Mouse (Mus musculus) megakaryocyte-erythroid progenitor cell, adult 5-6 weeks (primary cell): ENCODE measurements at regions not wholly inside any gene's neighbourhood (a gene's known extent, or its start where the extent isn't known, plus 50 kb on each side); places are given as distances from the start of the nearest gene placed in this dataset.

ENCODE experiments used
- ATAC-seq: replicated peaks from 2 replicates; pipeline ENCODE4 v1.8.0; 2016; ENCODE audit warnings: mild to moderate bottlenecking, inconsistent platforms; ENCODE audit not compliant: severe bottlenecking, poor library complexity, low FRiP score, low TSS enrichment

- ATAC-seq = no peak
These were observed 187.3 kb downstream of the Hlx start for GRCm38 (mm10) chr1:184545111-184545510.

DNA sequence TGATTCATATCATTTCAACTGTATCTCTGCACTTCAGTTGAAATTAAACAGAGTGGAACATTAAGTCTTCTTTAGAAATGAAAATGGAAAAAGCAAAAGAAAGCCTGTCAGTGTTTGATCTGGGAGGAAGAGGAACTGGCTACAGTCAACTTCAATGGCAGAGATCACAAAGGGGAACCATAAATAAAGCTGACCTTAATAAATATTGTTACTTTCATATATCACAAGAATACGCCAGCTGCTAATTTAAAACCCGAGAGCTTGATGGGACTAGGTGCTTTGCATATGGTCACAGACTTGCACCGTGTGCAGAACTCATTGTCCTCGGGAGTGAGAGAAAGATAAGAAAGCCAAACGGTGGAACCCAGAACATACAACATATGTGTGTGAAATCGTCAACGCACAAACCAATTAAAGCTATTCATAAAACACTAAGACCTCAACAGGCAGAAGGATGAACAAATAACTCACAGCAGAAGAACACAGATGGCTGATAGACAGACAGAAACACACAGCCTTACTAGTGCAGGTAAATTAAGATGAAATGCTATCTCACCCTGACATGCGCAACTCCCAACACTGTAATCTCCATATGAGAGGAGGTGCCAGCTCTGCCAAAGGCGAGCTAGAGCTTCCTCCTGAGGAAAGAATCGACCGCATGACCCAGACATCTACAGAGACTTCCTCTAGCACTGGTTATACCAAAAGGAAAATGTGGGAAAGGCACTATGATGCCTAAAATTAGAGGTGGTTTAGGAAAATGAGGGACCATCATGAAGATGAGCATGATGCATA, 189.9 kb downstream of the Hlx start:
- peak; percentile 55; the same call in 1 of the 2 replicates for ATAC-seq

DNA sequence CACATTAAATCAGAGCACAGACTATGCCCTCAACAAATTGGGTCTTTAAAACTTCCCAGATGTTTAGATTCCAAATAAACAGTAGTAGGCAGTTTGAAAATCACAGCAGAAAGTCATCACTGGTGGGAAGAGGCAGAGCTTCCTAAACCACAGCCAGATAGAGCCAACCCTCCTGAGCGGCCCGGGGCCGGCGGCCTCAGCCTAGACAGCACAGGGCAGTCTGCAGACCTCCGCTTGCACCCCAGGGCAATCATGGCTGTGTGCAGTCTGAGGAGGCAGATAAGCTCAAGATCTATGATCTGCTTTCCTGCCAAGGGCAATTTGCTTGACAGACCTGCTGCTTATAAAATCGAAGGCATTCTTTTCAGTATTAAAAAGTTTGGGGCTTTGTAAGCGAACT, 192.6 kb downstream of the Hlx start:
- ATAC-seq = no peak

DNA sequence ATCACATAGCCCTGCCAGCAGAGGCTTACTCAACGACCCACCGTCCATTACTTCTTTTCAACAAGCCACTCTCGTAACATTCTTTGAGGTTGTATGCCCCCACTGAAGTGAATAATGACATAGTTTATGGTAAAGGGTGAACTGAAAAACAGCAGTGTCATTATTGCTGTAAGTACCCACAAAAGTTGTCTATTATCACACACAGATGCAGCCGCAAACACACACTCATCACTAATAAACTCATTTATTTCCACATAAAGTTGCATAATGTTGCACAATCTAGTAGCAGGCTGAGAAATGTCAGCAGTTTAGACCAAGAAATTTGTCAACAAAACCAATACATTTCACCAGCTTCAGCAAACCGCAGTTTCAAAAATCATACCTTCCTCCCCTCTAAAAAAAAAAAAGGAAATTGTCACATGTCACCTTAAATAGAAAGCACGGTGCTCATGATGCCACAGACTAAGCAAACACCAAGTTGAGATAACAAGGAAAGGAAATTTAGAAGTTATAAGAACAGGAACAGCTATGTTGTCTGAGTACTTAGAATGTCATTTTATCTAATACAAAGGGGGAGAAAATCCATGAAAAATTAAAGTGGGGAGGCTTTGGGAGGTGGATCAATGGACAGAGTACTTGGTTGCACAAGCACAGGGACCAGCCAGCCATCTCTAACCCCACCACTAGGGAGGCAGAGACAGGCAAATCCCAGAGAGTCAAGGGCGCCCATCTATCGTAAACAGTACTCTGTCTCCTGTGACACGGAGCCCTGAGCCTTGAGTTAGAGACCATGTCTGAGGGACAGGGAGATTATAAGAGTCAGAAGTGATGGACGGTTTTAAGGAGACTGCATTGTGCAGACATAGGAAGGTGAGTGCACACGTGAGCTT, 195.9 kb downstream of the Hlx start:
- ATAC-seq = peak; percentile 52; the same call in 1 of the 2 replicates

DNA sequence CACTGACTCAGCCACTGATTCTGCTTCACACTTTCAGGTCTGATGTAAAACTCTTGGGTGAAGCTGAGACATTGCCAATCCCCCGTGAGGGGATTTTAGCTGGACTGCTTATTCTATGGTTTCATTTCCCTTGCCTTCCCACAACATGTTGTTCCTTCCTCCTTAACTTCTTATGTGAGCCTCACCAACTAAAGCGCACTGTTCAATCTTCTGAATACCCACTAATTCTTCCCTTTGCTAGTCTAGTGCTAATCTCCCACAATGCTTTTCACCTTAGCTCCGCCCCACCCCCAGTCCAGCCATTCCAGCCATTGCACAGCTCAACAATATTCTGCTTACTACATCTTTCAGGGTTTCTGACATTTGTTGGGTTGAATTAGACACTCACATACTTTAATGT, 196.7 kb downstream of the Hlx start:
- no peak for ATAC-seq

- ATAC-seq = no peak
These were observed 197.9 kb downstream of the Hlx start for GRCm38 (mm10) chr1:184534511-184534910.

DNA sequence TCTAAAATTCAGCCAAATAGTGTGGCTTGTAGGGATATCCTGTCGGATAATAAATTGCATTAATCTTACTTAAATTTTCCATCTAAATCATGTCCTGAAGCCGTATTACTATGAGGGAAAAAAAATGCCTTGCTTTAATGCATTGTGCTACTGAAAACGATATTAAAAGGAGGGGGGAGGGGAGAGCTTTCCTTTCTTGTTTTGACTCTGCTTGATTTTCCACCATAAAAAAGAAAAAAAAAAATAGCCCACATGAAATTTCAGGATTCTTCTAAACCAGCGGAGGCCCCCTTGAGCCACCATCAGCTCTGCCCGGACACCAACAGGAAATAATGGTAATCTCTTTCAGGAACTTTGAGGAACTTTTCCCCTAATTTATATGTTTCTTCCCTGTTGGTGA, 198.5 kb downstream of the Hlx start:
- ATAC-seq = no peak

DNA sequence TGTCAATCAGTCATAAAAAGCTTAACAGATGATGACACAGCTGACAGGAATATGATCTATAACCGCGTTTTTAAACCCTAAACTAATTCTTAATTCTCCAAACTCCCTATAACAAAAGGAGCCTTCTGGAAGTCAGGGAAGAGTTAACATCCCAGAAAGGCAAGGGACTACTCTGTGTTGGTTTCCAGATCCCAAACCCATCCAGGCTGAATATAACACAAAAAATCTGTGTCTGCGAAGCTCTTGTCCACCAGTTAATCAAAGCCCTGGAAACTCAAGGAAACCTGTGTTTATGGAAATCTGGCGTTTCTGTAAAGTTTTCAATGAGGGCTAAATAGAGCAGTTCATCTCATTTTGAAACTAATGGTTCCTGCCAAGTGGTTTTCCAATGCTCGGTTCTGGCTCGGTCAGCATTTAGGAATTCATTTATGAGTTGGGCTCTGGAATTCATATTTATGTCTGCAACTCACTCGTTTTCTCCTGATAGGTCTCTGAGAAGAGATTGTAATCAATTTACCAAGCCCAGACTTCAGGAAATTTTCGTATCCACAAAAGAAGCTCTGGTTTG, 199.8 kb downstream of the Hlx start:
- no peak for ATAC-seq

DNA sequence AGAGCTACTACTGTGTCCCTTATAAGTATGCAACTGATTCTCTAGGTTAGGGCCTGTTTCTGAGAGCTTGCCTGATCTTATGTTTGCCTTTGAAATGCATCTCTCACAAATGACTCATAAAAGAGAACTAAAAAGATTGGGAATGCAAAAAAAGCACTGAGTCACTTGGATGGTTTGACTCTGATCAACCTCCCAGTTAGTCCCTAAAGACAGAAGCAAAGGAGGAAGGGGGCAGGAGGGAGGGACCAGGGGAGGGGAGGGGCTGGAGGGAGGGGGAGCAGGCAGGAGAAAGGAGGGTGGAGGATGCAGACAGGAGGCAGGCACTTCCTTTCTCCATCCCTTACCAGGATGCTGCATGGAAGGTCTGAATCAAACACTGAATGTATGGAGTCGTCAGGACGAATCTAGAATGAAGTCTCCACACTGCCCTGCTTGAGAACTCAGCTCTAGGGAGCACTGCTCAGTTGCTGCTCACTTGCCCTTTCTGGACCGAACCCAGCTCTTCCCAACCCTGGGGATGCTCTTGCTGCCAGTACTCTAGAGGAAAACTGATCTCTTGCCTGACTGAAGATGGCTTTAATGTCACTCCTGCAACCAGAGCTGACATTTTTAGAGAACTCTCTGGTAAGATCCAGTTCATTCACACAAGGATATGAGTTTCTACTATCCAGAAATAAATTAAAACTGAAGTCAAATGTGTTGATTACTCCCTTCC, 201.7 kb downstream of the Hlx start:
- no peak for ATAC-seq

DNA sequence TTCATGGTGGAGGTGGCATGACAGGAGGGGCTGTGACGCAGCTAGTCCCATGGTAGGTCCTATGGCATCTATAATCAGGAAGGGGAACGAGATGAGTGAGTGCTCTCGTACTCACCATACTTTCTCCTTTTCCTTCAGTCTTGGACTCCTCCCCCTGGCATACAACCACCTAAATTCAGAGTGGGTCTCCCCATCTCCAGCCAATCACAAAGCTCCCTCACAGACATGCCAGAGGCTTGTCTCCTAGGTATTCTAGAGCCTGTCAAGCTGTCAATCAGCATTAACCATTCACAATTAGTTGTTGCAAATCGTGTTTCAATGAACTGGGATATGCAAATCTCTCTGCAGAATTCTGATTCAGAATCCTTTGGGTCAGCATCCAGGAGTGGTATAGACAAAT, 206.7 kb downstream of the Hlx start:
- no peak for ATAC-seq

GRCm38 (mm10) chr1:184519551-184519950, 212.9 kb downstream of the Hlx start:
- no peak for ATAC-seq

DNA sequence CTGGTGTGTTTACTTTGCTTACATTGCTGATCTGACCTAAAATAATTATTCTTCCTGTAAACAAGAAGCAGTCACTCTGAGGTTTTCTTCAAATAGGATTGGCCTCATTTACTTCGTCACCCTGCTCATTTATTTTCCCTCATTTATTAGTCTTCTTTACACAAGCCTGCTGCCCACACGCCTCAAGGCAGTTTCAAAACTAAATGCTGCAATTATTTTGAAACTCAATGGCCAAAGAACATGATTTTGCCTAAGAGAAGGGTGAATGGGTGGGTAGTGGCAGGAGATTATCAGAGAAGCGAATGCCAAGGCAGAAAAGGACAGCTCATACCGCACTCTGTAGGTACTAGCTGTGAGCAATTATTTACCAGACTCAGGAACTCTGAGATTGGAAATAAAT, 227.8 kb downstream of the Hlx start:
- no peak for ATAC-seq

- no peak for ATAC-seq
These were observed 228.5 kb downstream of the Hlx start for GRCm38 (mm10) chr1:184503827-184504355.

GRCm38 (mm10) chr1:184500702-184501101, 231.7 kb downstream of the Hlx start:
- ATAC-seq = no peak

DNA sequence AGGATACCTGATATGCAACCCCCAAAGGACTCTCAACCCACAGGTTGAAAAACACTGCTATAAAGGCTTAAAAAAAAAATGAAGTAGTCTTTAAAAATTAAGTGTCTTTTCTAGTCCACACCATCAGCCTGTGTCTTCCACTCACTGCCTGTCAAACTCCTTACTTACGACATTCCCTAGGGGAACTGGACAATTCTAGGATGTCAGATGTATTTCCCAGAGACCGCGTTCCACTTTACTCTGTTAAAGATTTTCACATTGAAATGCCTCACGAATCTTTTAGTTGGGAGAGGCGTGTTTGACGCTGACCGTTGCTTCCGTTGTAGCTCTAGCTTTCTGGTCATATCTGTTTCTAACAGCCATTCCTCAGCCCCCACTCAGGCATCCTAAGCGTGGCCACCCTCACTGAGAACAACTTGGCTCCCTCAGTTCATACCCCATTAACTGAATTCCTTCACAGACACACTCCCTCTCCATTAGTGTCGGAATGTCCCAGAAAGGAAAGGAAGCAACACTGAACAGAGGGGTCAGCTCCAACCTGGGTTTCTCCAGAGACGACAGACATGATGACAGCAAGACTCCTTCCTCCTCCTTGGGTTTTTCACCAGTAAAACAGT, 233.4 kb downstream of the Hlx start:
- ATAC-seq = no peak

DNA sequence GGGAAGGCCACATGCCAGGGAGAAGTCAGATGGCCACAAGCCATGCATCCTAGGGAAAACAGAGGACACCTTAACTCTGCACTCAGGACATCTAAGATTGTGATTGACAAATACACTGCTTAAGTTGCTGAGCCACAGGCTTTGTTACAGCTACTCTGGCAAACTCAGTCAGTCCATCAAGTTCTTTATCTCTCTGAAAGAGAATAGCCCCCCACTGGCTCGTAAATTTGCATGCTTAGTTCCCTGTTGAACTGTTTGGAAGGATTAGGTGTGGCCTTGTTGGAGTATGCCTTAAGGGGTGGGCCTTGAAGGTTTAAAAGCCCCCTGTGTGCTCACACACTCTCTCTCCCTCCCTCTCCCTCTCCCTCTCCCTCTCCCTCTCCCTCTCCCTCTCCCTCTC, 235.4 kb downstream of the Hlx start:
- ATAC-seq = no peak

GRCm38 (mm10) chr1:184493811-184494210, 238.6 kb downstream of the Hlx start:
- ATAC-seq = no peak

DNA sequence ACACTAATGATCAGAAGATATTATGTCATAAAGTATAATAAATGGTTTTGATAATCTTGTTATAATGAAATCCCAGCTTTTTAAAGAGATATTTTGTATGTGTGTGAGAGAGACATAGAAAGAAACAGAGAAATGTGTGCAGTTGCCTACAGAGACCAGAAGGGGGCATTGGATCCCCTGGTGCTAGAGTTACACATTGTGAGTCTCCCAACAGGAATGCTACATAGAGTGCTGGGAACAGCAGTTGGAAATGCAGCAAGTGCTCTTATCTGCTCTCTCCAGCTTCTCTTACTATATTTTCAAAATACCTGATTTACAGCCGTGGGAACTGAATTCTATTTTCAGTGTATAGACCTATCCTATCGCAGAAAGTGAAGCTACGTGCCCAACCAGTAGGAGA, 240.3 kb downstream of the Hlx start:
- peak; percentile 84 for ATAC-seq

- ATAC-seq = no peak
These were observed 241.2 kb downstream of the Hlx start for GRCm38 (mm10) chr1:184491252-184491651.
